Mouse (Mus musculus): ENCODE measurements at regions not wholly inside any gene's neighbourhood (a gene's known extent, or its start where the extent isn't known, plus 50 kb on each side); places are given as distances from the start of the nearest gene placed in this dataset.

GRCm38 (mm10) chr4:124321221-124321620 is 289.4 kb downstream of the 3100002H09Rik start:
- DNase-seq = no peak

DNA sequence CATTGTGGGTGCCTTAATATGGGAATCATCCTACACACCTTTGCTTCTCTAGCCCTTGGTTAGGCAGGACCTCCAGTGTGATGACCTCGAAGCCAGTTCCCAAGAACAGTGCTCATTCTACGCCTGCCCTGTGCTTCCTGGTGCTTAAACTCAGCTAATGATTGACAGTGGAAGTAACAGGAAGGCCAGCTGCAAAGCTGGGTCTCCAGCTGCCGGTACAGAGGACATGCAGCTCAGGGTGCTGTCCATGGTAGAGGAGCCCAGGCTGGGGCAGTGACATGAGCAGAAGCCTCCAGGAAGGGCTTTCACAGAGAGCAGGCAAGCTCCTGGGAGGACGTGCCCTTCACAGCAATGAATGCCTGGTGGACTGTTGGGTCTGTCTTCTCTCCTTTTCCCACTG is 293.6 kb downstream of the 3100002H09Rik start:
- no peak for DNase-seq

DNA sequence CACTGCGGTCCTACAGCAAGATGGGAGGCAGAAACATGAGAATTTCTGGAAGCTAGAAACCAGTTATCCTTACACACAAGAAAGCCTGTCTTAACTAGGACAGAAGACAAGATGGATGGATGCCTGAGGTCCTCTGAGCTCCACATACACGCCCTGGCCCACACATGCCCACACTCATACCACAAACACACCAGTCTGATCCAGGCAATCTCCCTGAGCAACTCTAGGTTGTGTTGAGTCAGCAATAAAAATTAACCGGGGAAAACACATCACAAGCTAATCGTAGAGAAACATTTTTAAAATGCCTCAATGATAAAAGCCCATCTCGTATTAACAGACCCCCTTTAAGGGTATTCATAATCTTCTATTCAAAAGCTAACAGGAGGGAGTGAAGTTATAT is 298.9 kb downstream of the 3100002H09Rik start:
- DNase-seq = no peak

GRCm38 (mm10) chr4:124310594-124310993 is 300.0 kb downstream of the 3100002H09Rik start:
- no peak for DNase-seq

- DNase-seq = no peak
Observed at GRCm38 (mm10) chr4:124305871-124306555, 304.6 kb downstream of the 3100002H09Rik start.

GRCm38 (mm10) chr4:124302950-124303349 is 307.7 kb downstream of the 3100002H09Rik start:
- DNase-seq = no peak

DNA sequence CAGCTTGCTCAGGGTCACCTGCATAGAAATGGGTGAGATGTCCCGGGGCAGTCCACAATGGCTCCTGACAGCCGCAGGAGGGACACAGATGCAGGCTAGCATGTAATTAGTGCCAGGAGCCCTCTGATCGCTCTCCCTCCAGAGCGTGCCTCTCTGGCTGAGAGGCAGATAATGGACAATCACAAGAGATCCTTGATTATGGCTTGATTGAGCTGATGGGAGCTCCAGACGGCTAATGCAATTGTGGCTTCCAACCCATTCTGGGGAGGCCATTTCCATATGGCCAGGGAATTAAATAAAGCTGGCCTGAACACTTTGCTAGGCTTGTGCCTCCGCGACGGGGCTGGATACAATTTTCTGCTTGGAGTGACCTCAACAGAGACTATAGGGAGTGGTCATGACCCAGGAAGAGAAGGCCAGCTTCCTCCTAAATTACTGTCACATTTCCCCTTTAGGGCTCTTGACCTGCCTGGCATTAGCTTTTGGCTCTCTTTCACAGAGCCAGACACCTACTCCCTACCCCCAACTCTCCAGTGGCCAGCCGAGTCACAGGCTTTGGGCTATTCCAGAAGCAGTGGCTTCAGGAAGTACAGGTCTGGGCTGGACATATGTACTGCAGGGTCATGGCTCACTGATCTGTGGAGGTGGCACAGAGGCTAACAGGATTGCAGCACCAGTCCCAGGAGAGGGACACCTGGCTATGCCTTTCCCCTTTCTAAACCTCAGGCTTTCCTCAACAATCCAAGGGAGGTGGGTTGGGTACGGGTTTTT is 311.8 kb downstream of the 3100002H09Rik start:
- peak in 1 of 2 experiments; percentile 11 for DNase-seq

- DNase-seq = peak in 1 of 2 experiments; percentile 15
Observed at GRCm38 (mm10) chr4:124292254-124292653, 318.3 kb downstream of the 3100002H09Rik start.

GRCm38 (mm10) chr4:124291767-124292166 is 318.8 kb downstream of the 3100002H09Rik start:
- DNase-seq = no peak

- no peak for DNase-seq
Observed at GRCm38 (mm10) chr4:124287471-124287870, 323.1 kb downstream of the 3100002H09Rik start.

GRCm38 (mm10) chr4:124278681-124279080 is 331.9 kb downstream of the 3100002H09Rik start:
- no peak for DNase-seq

- DNase-seq = peak; percentile 19
Observed at GRCm38 (mm10) chr4:124277456-124278181, 333.0 kb downstream of the 3100002H09Rik start.

GRCm38 (mm10) chr4:124276741-124277455 is 333.7 kb downstream of the 3100002H09Rik start:
- DNase-seq = peak; percentile 22 to 24

DNA sequence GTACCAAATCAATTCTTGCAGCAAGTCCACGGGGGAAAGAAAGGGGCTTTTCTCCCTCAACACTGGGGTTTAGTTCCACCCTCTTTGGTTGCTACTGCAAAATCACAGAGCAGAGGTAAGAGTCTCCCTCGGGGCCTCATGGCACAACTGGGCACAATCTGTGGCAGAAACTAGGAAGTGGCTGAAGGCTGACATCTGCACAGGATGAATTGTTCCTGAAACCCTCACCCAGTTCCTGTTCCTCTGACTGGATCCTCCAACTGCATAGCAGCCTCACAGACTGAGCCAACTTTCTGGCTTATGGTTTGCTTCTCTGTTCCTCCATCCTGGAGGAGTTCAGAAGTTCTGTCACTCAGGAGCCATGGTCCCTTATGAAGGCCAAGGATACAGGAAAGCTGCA is 338.6 kb downstream of the 3100002H09Rik start:
- DNase-seq = no peak

DNA sequence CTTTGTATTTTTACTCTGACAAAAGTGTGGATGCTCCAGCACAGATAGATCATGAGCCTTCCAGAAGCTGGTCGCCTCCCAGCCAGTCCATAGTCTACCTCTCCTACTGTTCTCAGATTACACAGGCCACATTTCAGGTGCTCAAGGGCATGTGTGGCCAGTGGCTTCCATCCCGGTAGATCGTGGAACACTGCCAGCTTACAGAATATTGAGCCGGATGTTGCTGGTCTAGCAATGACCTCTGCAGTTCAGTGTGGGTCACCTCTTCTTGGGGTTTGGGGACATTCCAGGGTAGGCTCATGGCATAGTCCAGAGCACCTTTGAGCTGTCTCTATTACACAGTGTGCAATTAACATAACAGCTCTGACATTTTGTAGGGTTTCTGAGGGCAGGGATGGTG is 342.2 kb downstream of the 3100002H09Rik start:
- peak in 1 of 2 experiments; percentile 12 for DNase-seq

- DNase-seq = peak; percentile 17 to 18
Observed at GRCm38 (mm10) chr4:124266573-124266972, 344.0 kb downstream of the 3100002H09Rik start.

- peak; percentile 39 to 46 for DNase-seq
Observed at GRCm38 (mm10) chr4:124265527-124265926, 345.1 kb downstream of the 3100002H09Rik start.

GRCm38 (mm10) chr4:124257006-124257405 is 339.2 kb upstream of the 4930535I16Rik start:
- no peak for DNase-seq

GRCm38 (mm10) chr4:124256515-124256914 is 338.7 kb upstream of the 4930535I16Rik start:
- no peak for DNase-seq

- no peak for DNase-seq
Observed at GRCm38 (mm10) chr4:124255183-124255543, 337.3 kb upstream of the 4930535I16Rik start.

DNA sequence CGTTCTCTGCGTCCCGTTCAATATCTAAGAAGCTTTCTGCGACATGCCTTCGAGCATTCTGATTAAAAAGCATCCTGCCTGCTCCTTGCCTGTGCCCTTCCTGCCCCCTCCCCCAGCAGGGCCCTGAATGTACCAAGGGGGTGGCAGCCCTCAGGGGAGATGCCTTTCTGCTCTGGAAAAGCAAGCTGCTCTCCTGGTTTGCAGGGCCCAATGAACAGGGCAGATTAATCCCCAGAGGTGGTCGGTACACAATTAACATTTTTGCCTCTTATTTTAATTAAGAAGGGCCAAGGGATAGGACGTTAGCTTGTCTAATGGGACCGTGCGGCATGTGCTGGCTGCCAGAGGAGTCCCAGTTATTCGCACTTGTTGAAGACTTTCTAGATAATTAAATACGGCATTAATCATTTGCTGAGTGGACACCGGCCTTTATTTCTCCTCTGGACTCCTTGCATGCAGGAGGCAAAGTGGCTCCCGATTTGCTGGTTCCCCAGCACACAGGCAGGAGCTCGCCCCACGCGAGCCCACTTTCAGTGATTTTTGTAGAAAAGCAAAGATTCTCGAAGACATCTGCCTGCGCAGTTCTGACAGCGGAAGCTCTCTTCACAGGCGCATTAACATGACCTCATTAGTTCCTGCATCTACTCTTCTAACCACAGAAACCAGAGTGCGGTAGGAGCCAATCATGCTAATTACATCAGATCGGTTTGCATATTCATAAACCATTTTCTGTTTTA is 336.8 kb upstream of the 4930535I16Rik start:
- no peak for DNase-seq

DNA sequence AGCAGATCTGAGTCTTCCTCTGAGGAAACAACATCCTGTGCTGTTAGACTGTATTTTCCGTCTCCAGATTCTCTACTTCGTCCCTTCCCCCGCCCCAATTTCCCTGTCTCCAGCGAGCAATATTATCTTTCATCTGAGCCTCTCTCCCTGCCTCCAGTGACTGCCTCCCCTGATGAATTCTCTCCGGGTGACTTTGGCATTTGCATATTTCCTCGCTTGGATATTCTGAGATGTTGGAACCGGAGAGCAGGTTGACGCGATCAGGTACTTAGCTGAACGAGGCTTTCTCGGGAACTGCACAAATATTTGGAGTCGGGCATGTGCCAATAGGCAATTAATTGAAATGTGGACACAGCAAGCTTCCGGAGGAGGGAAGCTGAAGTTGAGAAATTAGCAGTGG is 323.8 kb upstream of the 4930535I16Rik start:
- no peak for DNase-seq
